Mouse (Mus musculus): Measurements from ENCODE around the gene Olfr92.
"Not testable (repeated sequence)": the region's sequence is repeated elsewhere in the genome, so short reads cannot be mapped to it uniquely, and the experiment has no call there.

Gene Olfr92

DNA sequence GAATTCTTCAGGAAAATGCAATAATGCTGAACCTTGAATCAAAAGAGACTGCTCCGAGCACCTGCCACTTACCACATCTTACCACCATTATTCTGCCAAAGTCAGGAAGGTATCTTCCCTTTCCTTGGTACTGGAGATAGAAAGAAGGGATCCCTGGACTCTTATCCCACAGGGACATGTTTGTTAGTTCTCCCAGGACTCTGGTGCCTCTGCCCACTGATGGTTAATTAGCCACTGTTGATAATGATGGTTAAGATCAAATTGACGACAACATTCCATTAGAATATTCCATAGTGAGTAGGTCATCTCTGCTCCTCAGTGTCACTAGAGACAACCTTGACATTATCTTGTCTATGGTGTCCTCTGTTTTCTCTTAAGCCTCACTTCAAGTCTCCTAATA lies at the start of gene Olfr92:
Gene Olfr92 (minus strand): TSS at position 101 of the 400 bp plus-strand sequence.
- no peak for DNase-seq (ENCODE audit: low read depth)

GRCm38 (mm10) chr17:37161394-37161793 lies 41.5 kb upstream of the Olfr92 start, which contains the start of gene Olfr93:
Olfr93 (minus strand) TSS chr17:37161494.
- DNase-seq (ENCODE audit: low read depth), result no peak

- DNase-seq (ENCODE audit: low read depth), result not testable (repeated sequence)
These were observed 11.5 kb upstream of the Olfr92 start for GRCm38 (mm10) chr17:37131366-37131765.

DNA sequence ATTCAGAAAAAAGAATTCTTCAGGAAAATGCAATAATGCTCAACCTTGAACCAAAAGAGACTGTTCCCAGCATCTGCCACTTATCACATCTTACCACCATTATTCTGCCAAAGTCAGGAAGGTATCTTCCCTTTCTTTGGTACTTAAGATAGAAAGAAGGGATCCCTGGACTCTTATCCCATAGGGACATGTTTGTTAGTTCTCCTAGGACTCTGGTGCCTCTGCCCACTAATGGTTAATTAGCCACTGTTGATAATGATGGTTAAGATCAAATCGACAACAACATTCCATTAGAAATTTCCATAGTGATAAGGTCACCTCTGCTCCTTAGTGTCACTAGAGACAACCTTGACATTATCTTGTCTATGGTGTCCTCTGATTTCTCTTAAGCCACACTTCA lies 21.7 kb downstream of the Olfr92 start, which contains the start of gene Olfr91:
Gene Olfr91 (minus strand): TSS at position 101 of the 400 bp plus-strand sequence.
- no peak for DNase-seq (ENCODE audit: low read depth)

- no peak for DNase-seq (ENCODE audit: low read depth)
These were observed 26.6 kb downstream of the Olfr92 start for GRCm38 (mm10) chr17:37093289-37093688.

DNA sequence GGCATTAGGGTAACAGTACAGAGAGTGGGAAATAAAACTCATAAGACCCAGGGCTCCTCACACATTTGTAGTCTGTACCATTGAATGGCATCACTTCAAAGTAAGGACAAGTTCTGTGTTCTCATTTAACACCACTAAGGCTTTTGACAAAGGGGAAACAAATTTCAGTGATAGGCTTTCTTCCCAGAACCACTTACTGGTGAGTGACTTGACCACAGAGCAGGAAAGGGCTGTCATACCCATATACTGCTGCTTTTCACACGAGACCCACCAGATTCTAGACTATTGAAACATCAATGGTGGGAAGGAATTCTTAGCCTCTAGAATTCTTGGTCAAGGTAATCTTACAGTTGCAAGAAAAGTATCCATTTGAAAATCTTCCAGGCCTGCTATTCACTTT lies 27.7 kb downstream of the Olfr92 start:
- no peak for DNase-seq (ENCODE audit: low read depth)

- no peak for DNase-seq (ENCODE audit: low read depth)
These were observed 31.5 kb downstream of the Olfr92 start, which contains the start of gene Olfr90 for GRCm38 (mm10) chr17:37088399-37088798. Olfr90 (minus strand) TSS chr17:37088499.

DNA sequence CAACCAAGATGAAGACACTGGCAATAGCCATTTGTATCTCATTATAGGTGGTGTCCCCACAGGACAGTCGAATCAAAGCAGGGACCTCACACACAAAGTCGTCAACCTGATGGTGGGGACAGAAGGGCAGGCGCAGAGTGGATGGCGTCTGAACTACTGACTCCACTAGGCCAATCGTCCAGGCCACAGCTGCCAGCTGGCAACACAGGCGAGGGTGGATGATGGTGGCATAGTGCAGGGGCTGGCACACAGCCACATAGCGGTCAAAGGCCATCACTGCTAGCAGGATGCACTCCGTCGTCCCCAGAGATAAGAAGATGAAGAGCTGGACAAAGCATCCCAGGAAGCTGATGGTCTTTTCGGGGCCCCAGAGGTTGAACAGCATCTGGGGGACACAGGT lies 34.3 kb downstream of the Olfr92 start:
- no peak for DNase-seq (ENCODE audit: low read depth)

GRCm38 (mm10) chr17:37084632-37085031 lies 35.3 kb downstream of the Olfr92 start:
- no peak for DNase-seq (ENCODE audit: low read depth)

GRCm38 (mm10) chr17:37083327-37083726 lies 36.6 kb downstream of the Olfr92 start:
- DNase-seq (ENCODE audit: low read depth), result peak; percentile 41

DNA sequence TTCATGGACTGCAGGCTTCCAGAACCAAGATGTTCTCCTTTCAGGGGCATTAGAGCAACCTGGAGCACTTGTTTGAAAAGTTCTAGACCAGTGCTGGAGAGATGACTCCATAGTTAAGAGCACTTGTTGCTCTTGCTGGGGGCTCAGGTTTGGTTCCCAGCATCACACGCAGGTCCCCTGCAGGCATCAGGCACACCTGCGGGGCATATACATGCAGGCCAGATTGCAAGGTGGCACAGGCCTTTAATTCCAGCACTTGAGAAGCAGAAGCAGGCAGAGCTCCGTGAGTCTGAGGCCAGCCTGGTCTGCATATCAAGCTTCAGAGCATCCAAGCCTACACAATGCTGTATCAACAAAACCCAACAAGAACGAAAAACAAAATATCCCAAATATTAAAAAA lies 38.2 kb downstream of the Olfr92 start:
- no peak for DNase-seq (ENCODE audit: low read depth)

DNA sequence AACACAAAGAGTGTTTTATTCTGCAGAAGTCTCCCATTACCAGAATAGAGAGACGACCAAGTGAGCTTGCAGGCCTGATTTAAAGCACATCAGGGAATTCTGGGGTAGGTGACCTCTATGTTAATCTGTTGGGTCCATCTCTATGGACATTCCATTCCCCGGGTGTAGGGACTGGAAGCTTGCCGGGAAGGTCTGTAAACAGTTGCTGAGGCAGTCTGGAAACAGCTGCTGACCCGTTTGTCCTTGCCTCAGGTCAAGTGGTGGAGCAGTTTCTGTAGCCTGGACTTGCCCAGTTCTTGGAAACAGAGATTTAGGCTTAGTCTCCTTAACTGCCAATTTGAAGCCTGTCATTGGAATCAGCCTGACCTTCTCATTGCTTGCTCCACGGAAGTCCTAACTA lies 39.8 kb downstream of the Olfr92 start:
- no peak for DNase-seq (ENCODE audit: low read depth)

GRCm38 (mm10) chr17:37078990-37079389 lies 40.9 kb downstream of the Olfr92 start:
- no peak for DNase-seq (ENCODE audit: low read depth)

GRCm38 (mm10) chr17:37078193-37078592 lies 41.7 kb downstream of the Olfr92 start:
- no peak for DNase-seq (ENCODE audit: low read depth)

DNA sequence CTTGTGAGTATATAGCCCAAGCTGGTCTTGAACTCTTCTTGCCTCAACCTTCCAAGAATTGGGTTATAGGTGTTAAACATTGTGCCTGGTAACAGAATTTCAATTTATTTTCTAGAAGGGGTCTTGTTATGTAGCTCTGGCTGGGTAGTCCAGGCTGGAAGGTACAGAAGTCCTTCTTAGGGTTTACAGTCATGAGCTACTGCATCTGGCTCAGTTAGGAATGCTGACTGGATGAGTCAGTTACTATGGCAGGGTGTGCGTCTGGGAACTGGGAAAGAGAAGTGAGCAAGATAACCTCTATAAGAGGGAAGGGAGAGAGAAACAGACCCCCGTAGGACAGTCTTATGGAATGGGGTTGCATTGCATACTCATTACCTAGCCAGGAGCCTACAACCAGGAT lies 44.1 kb downstream of the Olfr92 start:
- no peak for DNase-seq (ENCODE audit: low read depth)

DNA sequence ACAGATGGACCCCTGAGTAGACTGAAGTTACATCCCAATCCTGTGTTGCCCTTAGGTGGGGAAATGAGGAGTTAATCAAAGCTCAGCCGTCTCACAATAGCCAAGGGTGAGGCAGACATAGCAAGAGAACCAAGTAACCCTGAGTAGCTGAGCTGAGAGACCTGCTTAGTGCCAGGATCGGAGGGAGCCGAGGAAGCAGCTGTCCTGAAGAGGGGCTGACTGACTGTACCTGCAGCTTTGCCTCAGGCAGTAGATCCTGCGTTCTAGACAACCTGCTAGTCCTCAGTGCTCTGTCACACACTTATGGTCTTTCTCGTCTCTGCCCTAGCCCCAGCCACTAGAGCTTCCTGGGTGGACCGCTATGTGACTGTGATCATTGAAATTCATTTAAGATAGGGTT lies 44.7 kb downstream of the Olfr92 start:
- no peak for DNase-seq (ENCODE audit: low read depth)

- DNase-seq (ENCODE audit: low read depth), result no peak
These were observed 47.1 kb downstream of the Olfr92 start for GRCm38 (mm10) chr17:37072730-37073276.

DNA sequence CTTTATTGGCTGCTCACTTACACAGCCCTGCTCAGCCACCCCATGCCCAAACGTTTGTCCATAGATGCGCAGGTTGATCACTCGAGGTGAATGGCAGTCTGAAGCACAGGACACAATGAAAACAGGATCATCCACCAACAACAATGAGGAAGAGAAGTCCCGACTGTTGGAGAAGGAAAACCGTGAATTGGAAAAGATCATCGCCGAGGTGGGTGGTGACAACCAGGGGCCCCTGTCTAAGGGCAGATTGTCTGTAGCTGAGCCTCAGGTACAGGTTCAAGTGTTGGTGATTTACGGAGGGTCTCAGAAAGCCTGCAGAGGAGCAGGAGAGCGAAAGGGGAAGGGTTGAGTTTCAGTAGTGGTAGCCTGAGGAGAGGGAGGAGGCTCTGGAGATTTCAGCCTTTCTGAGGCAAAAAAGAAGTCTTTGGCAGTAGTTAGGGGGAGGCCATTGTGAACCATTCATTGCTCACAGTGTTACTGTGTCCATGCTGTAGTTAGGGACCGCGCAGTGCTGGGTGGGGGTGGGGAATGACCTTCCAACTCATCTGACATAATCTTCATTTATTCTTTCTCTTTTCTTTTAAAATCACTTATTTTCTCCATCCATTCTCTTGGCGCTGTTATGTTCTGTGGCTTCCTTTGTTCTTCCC lies 47.7 kb downstream of the Olfr92 start:
- no peak for DNase-seq (ENCODE audit: low read depth)

DNA sequence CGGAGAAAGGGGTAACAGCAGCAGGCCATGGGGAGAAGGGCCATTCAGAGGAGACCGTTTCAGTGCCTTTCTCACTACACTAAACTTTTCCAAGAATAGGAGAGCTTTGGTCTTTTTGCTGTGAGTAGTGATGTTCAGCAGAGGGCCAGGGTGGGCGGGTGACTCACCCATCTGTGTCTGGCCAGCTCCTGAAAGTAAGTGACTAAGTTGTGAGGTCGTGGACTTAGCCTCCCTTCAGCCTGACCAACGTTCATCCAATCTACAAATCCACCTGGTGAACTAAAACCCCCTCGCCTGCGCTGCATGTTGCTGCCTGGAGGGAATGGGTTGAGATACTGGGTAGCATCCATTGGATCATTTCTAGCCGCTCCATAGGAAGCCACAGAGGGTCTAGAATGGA lies 49.8 kb downstream of the Olfr92 start:
- no peak for DNase-seq (ENCODE audit: low read depth)

DNA sequence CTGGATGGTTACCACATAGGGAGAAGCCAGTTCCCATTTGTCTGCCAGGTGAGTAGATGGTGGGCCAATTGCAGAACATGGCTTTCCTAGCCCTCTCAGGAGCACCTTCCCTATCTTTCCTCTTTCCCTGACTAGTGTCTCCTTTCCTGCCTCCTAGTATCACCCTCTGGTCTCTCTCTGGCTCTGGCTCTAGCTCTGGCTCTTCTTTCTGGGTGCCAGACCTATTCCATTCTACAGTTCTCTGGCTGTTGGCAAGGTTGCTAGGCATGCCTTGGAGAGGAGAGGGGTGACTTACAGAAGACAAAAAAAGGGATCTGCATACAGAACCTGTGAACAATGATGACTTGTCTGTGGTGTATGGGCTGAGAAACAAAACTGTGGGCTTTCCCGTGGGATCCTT lies 52.0 kb downstream of the Olfr92 start:
- DNase-seq (ENCODE audit: low read depth), result no peak

- no peak for DNase-seq (ENCODE audit: low read depth)
These were observed 53.9 kb downstream of the Olfr92 start for GRCm38 (mm10) chr17:37065993-37066392.

DNA sequence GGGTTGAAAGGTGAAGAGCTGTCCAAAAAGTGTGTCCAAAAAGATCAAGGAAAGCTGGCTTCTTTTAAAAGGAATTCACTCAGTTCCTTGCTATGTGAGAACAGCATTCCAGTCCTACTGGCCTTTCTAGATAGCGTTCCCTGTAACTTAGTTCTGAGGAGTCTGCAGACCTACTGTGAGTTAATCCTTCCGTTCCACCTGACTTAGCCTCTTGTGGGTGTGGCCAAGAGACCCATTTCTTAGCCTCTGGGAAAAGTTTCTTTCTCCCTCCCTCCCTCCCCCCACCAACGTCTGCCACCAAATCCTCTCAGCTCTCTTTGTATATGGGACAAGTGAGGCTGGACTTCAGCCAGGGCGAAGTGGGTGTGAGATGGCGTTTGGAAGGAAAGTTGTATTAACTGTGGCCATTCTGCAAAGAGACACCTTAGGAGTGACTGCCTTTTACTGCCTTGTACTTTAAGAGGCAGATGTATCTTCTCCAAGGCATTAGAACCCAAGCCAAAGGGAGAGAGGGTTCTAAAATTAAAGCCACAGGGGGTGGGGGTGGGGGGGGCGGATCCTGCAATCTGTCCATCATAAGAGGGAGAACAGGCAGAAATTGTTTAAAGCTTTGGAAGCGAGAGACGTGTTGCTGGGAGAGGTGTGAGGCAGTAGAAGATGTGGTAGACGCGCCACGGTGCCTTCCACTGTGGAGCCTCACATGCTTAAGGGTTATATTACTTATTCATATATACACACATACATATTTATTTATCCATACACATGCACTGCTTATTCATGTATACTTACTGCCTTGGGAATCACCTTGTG lies 56.0 kb downstream of the Olfr92 start:
- no peak for DNase-seq (ENCODE audit: low read depth)

GRCm38 (mm10) chr17:37063063-37063462 lies 56.8 kb downstream of the Olfr92 start:
- DNase-seq (ENCODE audit: low read depth), result no peak

Data from c-Kit-positive CD71-negative TER-119-negative erythroid progenitor cells, embryonic 14.5 days (primary cell).